Mouse (Mus musculus): ENCODE results near the gene Slc5a5. TPM values are rescaled to one million over a fixed set of nuclear protein-coding genes. Genes with fewer than 3 reads are reported as not detected.

Gene Slc5a5
- total and polyA plus RNA-seq, 3 experiments = 0.04 to 0.26 (median 0.16) TPM

DNA sequence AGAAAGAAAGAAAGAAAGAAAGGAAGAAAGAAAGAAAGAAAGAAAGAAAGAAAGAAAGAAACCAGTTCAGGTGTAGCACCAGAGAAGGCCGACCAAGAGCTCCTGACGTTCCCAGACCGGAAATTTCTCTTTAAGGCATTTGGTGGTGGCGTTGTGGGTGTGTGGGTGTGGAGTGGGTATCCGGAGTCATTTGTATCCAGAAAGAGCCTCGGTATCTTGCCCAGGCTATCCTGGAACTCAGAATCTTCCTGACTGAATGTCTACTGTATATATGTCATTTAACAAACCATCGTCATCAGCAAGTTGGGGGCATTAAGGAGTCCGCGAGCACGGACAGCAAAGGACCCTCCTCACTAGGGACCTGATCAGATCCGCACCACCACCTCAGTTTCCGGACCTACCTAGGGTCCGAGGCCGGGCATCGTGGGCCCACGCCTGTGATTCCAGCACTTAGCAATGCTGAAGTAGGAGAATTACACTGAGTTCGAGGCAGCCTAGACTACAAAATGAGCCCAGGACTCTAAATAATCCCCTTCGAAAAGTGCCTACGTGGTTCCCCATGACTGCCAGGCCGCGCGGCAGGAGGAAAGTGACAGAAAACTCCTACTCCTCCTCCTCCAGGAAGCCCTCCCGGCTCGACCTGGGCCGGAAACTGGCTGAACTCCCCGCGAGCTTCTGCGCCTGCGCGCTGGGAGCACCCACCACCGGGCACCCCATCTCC, 19.8 kb downstream of the Slc5a5 start:
- H3K27ac ChIP-seq (ENCODE audit: insufficient read depth, low read depth) = no peak overlapping the region
- peaks cover 7 to 34% of the 10 kb centered on the region in 2 experiments for H3K4me1 ChIP-seq (ENCODE audit: control insufficient read depth in 1 of 2, insufficient read depth in 2 of 2)
- H3K4me2 ChIP-seq (ENCODE audit: insufficient read depth, low read depth, poor library complexity, severe bottlenecking) = peak overlapping the region; percentile 52
- TF ChIP-seq ZKSCAN1 (IDR thresholded peaks at IDR 0.05; ENCODE audit: borderline replicate concordance, low read depth, low read length) = peak; percentile 74; the same call in 1 of the 2 replicates
- no peak for TF ChIP-seq POLR2AphosphoS2 (IDR thresholded peaks at IDR 0.05; ENCODE audit: low read depth, low read length)
- DNase-seq (ENCODE audit: extremely low read depth) = no peak
- H3K79me2 ChIP-seq (replicated peaks; ENCODE audit: control insufficient read depth, extremely low read depth, insufficient read depth, poor library complexity, severe bottlenecking) = no peaks in the 10 kb centered on the region
- peak overlapping the region; percentile 64 for H3K9ac ChIP-seq (ENCODE audit: insufficient read depth, low read depth)
- H3K27me3 ChIP-seq (replicated peaks) = no peaks in the 10 kb centered on the region
- in situ Hi-C loops (cut with MboI; ENCODE audit: low pct_ligation_motif_present, low pct_unique_long_range_greater_than_20kb, low sequenced_read_pairs) = no loop called here
- H3K4me3 ChIP-seq (replicated peaks in 1 of 3; ENCODE audit: low read depth in 2 of 3, low read length in 2 of 3, poor library complexity in 1 of 3) = peak overlapping the region; percentile 74 to 80 (median 80)
- no peaks in the 10 kb centered on the region for H3K9me3 ChIP-seq (replicated peaks; ENCODE audit: low read length)
- peaks cover 11 to 33% of the 10 kb centered on the region in 2 experiments for H3K36me3 ChIP-seq (replicated peaks in 1 of 2; ENCODE audit: control insufficient read depth in 1 of 2, insufficient read depth in 1 of 2, low read length in 1 of 2)
- dilution Hi-C loops (cut with MboI; ENCODE audit: extremely low pct_ligation_motif_present, extremely low pct_unique_long_range_greater_than_20kb, low sequenced_read_pairs) = no loop called here

DNA sequence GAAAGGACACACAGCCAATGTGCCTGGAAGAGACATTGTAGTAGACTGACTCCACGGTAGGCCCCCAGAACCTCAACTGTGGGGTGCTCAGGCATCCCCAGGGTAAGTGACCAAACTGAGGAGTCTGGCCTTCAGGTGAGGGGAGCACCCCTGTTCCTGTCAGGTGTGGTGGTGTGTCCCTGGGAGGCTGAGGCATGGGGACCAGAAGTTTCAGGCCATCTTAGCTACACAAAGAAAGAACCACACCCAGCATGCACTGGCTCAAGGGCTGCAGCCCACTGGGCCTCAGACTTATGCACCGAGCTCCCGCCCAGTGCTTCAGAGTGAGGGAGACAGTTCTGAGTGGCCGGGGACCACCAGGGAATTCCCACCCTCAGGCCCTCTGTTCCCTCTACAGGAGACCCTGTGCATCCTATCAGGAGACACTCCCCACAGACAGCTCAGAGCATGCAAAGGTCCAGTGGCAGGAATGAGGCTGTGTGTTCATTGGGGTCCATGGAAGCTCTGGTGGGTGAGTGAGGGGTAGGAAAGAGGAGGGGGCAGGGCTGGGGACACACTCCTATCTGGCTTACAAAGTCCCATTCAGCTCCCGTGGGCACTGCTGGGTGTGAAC, 21.3 kb downstream of the Slc5a5 start:
- no peaks in the 10 kb centered on the region for H3K79me2 ChIP-seq (replicated peaks; ENCODE audit: control insufficient read depth, extremely low read depth, insufficient read depth, poor library complexity, severe bottlenecking)
- no peak overlapping the region for H3K4me2 ChIP-seq (ENCODE audit: insufficient read depth, low read depth, poor library complexity, severe bottlenecking)
- dilution Hi-C loops (cut with MboI; ENCODE audit: extremely low pct_ligation_motif_present, extremely low pct_unique_long_range_greater_than_20kb, low sequenced_read_pairs) (no loop called here), in situ Hi-C loops (cut with MboI; ENCODE audit: low pct_ligation_motif_present, low pct_unique_long_range_greater_than_20kb, low sequenced_read_pairs) (no loop called here)
- no peaks in the 10 kb centered on the region for H3K27me3 ChIP-seq (replicated peaks)
- H3K4me1 ChIP-seq (ENCODE audit: control insufficient read depth in 1 of 2, insufficient read depth in 2 of 2) = peaks cover 7 to 42% of the 10 kb centered on the region in 2 experiments
- H3K36me3 ChIP-seq (replicated peaks in 1 of 2; ENCODE audit: control insufficient read depth in 1 of 2, insufficient read depth in 1 of 2, low read length in 1 of 2) = peaks cover 14 to 44% of the 10 kb centered on the region in 2 experiments
- DNase-seq (ENCODE audit: extremely low read depth) = no peak
- TF ChIP-seq USF2 (conservative IDR thresholded peaks at IDR 0.05; ENCODE audit: low read depth, low read length) = no peak
- TF ChIP-seq SMC3 (IDR thresholded peaks at IDR 0.05; ENCODE audit: low read depth, low read length) = no peak
- no peak for TF ChIP-seq ZKSCAN1 (IDR thresholded peaks at IDR 0.05; ENCODE audit: borderline replicate concordance, low read depth, low read length)
- no peak for TF ChIP-seq CTCF (conservative IDR thresholded peaks at IDR 0.05 in 1 of 2, IDR thresholded peaks at IDR 0.05 in 1 of 2; ENCODE audit: low read depth in 2 of 2, low read length in 2 of 2)
- no peak for TF ChIP-seq MXI1 (IDR thresholded peaks at IDR 0.05; ENCODE audit: low read depth, low read length)
- no peak for TF ChIP-seq JUND (conservative IDR thresholded peaks at IDR 0.05; ENCODE audit: low read depth, low read length)
- TF ChIP-seq EP300 (IDR thresholded peaks at IDR 0.05; ENCODE audit: low read length) = no peak
- TF ChIP-seq SIN3A (IDR thresholded peaks at IDR 0.05; ENCODE audit: low read length) = no peak
- TF ChIP-seq MYC (IDR thresholded peaks at IDR 0.05; ENCODE audit: low read depth, low read length) = no peak
- no peak for TF ChIP-seq TBP (conservative IDR thresholded peaks at IDR 0.05; ENCODE audit: low read depth, low read length)
- TF ChIP-seq KAT2A (IDR thresholded peaks at IDR 0.05; ENCODE audit: insufficient replicate concordance, low read length) = no peak
- TF ChIP-seq POLR2A (IDR thresholded peaks at IDR 0.05; ENCODE audit: low read depth, low read length) = no peak
- TF ChIP-seq E2F4 (IDR thresholded peaks at IDR 0.05; ENCODE audit: insufficient replicate concordance, low read depth, low read length) = no peak
- TF ChIP-seq JUN (IDR thresholded peaks at IDR 0.05; ENCODE audit: insufficient read depth, low read depth, low read length) = no peak
- TF ChIP-seq MAZ (IDR thresholded peaks at IDR 0.05; ENCODE audit: low read depth, low read length) = no peak
- no peak for TF ChIP-seq MAX (IDR thresholded peaks at IDR 0.05; ENCODE audit: low read length)
- no peak for TF ChIP-seq TCF12 (IDR thresholded peaks at IDR 0.05; ENCODE audit: low read depth, low read length)
- TF ChIP-seq GABPA (IDR thresholded peaks at IDR 0.05; ENCODE audit: insufficient replicate concordance, low read depth, low read length) = no peak
- no peaks in the 10 kb centered on the region for H3K9me3 ChIP-seq (replicated peaks; ENCODE audit: low read length)
- no peak overlapping the region for H3K9ac ChIP-seq (ENCODE audit: insufficient read depth, low read depth)
- no peak overlapping the region for H3K27ac ChIP-seq (ENCODE audit: insufficient read depth, low read depth)
- H3K4me3 ChIP-seq (replicated peaks in 1 of 3; ENCODE audit: low read depth in 2 of 3, low read length in 2 of 3, poor library complexity in 1 of 3) = no peak overlapping the region
